16 mouse cellular contexts compared by ENCODE assay signal in the genomic region with DNA sequence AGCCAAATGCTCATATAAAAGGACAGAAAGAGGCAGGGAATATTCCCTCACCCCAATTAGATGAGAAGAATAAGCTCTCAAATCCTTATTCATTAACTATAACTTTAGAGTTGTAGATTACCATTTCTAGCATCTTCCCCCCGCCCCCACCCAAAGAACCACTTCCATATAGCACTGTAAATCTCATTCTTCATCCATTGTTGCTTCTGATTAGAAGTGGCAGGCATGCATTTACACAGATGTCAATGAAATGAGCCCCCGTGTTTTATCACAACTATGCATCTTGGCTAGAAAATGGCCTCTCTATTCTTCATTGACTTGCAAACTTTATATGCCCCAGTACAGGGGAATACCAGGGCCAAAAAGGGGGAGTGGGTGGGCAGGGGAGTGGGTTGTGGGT.
"Had no signal": no experiment of that assay in that cellular context is flagged by ENCODE, and none has a peak within 500 bp of the region (broad histone marks: within the 10 kb centered on the region; RNA-seq: fewer than 3 reads in every experiment).

No protein-coding gene starts in this region.

- H3K4me1 ChIP-seq: neural tube, embryonic 12.5 days; neural tube, embryonic 13.5 days; neural tube, embryonic 15.5 days; stomach, embryonic 15.5 days had no signal

- DNase-seq: right cerebral cortex, adult 18-20 months; right cerebral cortex, postnatal 14 days; right cerebral cortex, postnatal 25 days; right cerebral cortex, postnatal 4 days; spleen, adult 18-20 months; thymus, adult 18-20 months; thymus, adult 2 months; thymus, postnatal 14 days; thymus, postnatal 25 days; thymus, postnatal 36 days; thymus, postnatal 4 days had no signal

- H3K4me3 ChIP-seq: neural tube, embryonic 12.5 days; neural tube, embryonic 13.5 days; neural tube, embryonic 15.5 days; stomach, embryonic 15.5 days had no signal

- H3K27me3 ChIP-seq: neural tube, embryonic 12.5 days; neural tube, embryonic 13.5 days; neural tube, embryonic 15.5 days; stomach, embryonic 15.5 days had no signal

- H3K36me3 ChIP-seq: neural tube, embryonic 12.5 days; neural tube, embryonic 13.5 days; neural tube, embryonic 15.5 days; stomach, embryonic 15.5 days had no signal

- H3K27ac ChIP-seq: neural tube, embryonic 12.5 days; neural tube, embryonic 13.5 days; neural tube, embryonic 15.5 days; stomach, embryonic 15.5 days; stomach, postnatal 0 days had no signal

- H3K9ac ChIP-seq: neural tube, embryonic 12.5 days; neural tube, embryonic 13.5 days; neural tube, embryonic 15.5 days; stomach, embryonic 15.5 days had no signal

- H3K9me3 ChIP-seq: neural tube, embryonic 12.5 days; neural tube, embryonic 13.5 days; neural tube, embryonic 15.5 days; stomach, embryonic 15.5 days had no signal

- H3K4me2 ChIP-seq: neural tube, embryonic 12.5 days; neural tube, embryonic 13.5 days; neural tube, embryonic 15.5 days; stomach, embryonic 15.5 days had no signal
